Mouse (Mus musculus): ENCODE results near the gene Nr2e3. TPM values are rescaled to one million over a fixed set of nuclear protein-coding genes. Genes with fewer than 3 reads are reported as not detected.

Nr2e3 gene
- total RNA-seq (2023) = not detected

GRCm38 (mm10) chr9:59960559-59960958 lies at the start of gene Nr2e3:
TSS of gene Nr2e3 (minus strand) at chr9:59960659.

Other genes starting within 250 kb of the Nr2e3 start
- gene Senp8, start 209.9 kb downstream of the Nr2e3 start, total RNA-seq (2023) = 1 to 10 TPM; 2.3 TPM
- 10 to 100 TPM; 65.4 to 71.5 TPM for gene Myo9a, start 209.8 kb downstream of the Nr2e3 start, total RNA-seq (2023)